Mouse (Mus musculus) large intestine, adult 2 months (tissue): Measurements from ENCODE around the gene Zfp341. TPM values are rescaled to one million over a fixed set of nuclear protein-coding genes. Genes with fewer than 3 reads are reported as not detected.

ENCODE experiments used
- DNase-seq: peaks from one replicate; pipeline ENCODE4 v3.0.0-alpha.2; 2012; ENCODE audit warnings: low read depth, low spot score
- WGBS: fragments of 180-500 bp; shearing (Covaris S2); methylation state at CpG from one replicate; pipeline ENCODE4 v1.1.7; 2018; 5-methylcytosine and 5-hydroxymethylcytosine counted together
- polyA plus RNA-seq: library from polyadenylated mRNA; depleted of rRNA; stranded (reverse); fragments of >200 nt; gene quantifications from 2 replicates; pipeline ENCODE4 v1.2.3, GENCODE M21; 2012

Zfp341 gene
- polyA plus RNA-seq, 1 experiment, result 3.2 TPM

DNA sequence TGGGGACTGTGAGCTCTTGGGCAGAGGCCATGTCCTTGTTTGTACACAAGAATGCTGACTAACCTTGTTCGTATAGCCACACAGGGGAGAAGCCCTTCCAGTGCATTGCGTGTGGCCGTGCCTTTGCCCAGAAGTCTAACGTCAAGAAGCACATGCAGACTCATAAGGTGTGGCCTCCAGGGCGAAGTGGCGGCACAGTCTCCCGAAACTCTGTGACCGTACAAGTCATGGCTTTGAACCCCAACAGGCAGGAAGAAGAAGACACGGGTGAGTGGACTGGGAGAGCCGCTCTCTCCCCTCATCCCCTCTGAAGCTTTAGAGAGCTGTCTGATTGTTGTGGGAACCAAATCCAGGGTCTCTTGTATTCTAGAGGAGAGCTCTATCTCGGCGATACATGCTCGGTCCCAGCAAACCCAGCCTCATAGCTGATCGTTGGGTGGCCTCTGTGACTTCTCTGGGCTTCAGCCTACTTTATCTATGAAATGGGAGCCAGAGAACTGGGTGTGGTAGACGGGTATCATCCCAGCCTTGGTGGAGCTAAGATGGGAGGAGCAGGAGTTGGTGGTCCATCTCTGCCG lies 19.2 kb downstream of the Zfp341 start:
- WGBS, result 94% methylated on average over 16 of the region's 16 CpGs
- DNase-seq, result no peak

DNA sequence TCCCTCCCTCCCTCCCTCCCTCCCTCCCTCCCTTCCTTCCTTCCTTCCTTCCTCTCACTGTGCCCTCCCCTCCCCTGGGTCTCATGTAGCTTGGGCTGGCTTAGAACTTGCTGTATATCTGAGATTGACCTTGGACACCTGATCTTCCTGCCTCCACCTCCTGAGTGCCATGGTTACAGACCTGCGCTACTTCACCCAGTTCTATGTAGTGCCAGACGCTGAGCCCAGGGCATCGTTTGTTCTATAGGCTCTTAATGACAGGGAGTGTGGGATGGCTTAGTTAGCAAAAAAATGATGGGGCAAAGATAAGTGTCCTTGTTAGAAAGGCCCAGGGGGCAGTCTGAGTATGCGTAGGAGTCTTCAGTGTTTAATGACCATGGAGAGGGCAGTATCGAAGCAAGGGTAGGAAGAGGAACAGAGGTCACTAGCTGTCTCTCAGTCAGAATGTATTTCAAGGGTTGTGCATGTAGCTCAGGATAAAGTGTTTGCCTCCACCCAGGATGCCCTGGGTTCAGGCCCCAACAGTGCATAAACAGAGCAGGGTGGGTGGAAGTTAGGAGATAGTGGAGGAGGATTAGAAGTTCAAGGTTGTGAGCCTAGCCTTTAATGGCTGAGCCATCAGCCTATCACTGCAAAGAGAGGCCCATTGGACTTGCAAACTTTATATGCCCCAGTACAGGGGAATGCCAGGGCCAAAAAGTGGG lies 20.1 kb downstream of the Zfp341 start:
- no peak for DNase-seq
- WGBS, result 85% methylated on average over 5 of the region's 5 CpGs

DNA sequence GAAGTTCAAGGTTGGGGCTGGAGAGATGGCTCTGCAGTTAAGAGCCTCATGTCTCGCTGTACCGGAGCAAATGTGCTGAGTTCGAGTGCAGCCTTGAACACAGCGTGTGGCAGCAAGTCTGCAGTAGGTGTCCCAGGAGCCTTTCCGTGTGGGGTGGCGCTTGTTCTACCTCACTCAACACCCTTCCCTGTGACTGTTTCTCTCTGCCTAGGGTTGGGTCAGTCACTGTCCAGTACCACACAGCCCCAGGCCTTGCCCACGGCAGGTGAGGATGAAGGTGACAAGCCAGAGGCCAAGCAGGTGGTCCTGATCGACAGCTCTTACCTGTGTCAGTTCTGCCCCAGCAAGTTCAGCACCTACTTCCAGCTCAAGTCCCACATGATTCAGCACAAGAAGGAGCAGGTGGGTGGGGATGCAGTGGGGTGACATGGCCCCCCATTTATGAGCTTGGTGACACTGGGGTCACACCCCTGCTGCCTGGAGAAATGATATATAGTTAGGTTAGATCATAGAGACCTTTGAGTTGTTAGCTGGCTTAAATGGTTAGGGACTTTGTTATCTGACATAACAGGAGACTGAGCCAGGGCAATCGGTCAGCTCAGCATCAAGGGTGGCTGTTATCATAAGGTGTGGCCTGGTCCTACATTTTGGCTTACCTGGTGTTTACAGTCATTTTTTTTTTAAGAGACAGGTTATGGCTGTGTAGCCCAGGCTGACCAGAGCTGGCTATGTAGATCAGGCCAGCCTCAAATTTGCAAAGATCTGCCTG lies 21.0 kb downstream of the Zfp341 start:
- WGBS, result 87% methylated on average over 9 of the region's 9 CpGs
- no peak for DNase-seq

DNA sequence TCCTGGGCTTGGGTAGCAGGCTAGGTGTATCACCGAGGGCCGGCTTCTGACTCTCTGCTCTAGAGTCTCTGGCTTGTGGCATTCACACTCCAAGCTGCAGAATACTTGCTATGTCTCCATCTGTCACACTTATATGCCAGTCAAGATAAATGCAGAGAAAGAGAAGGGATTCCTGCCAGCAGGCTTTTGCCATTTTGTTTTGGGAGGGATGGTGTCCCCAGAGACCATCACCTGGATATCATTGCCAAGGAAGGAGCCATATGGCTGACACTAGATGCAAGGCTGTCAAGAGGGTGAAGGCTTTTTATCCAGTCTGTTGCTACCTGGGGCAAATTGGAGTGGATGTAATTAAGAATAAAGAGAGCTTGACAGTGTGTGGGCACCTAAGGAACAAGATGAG lies 22.7 kb downstream of the Zfp341 start:
- no peak for DNase-seq
- WGBS, result 94% methylated on average over 2 of the region's 2 CpGs

DNA sequence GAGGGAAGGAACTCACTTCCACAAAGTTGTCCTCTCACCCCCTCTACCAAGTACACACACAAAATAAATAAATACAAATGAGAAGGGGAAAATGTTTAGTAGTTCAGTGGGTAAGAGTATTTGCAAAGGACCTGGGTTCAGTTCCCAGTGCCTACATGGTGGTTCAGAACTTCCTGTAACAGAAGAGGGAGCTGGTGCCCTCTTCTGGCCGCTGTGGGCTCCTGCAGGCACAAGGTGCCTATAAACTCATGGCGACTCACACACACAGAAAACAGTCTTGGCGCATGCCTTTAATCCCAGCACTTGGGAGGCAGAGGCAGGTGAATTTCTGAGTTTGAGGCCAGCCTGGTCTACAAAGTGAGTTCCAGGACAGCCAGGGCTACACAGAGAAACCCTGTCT lies 25.4 kb downstream of the Zfp341 start:
- DNase-seq, result no peak
- WGBS, result 74% methylated on average over 3 of the region's 3 CpGs

DNA sequence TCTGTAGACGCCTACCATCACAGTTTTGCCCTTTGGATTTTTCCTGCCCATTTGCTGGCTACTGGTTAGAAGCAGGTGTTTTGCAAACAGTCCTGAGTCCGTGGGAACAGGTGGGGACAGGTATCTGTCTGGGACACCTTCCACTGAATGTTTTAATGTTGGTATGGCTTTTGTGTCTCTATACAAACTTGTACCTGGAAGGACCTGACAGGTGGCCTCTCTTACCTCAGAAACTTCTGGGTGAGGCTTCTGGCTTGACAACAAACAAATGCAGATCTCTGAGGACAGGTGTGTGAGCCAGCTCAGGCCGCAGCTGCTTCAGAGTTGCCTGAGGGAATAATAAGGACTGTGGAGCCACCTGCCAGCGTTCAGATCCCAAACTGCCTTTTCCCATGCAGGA lies 26.0 kb downstream of the Zfp341 start:
- 44% methylated on average over 4 of the region's 4 CpGs for WGBS
- no peak for DNase-seq

DNA sequence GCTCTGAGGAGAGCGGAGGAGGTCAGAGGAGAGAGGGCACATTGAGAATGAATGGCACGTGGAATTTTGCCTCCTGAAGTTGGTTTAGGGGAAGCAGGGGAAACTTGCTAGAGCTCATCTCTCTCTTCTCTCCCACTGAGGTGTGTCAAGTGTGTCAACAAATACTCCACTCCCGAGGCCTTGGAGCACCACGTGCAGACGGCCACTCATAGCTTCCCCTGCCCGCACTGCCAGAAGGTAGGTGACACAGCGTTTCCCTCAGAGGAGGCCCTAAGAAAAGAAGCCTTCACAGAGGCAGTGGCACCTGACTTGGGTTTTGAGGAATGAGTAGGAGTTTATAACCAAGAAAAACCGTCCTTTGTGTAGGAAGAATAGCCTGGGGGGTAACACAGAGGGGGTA lies 28.1 kb downstream of the Zfp341 start:
- 46% methylated on average over 8 of the region's 8 CpGs for WGBS
- no peak for DNase-seq

DNA sequence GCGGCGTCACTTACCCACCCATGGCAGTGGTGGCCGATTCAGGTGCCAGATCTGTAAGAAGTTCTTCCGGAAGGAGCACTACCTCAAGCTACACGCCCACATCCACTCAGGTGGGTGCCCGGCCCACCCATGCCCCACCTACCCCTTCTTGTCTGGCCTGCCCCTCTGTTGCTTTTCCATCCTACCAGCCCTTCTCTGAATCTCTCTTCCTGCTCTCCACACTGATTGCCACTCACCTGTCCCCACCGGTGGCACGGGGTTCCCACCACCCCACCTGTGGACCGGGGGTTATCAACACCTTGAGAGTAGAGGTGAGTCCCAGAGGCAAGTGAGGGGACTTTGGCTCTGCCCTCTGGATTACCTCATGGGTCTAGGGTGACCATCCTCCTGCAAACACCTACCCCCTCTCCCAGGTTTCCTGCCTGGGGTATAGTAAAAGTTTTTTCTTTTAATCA lies 28.9 kb downstream of the Zfp341 start:
- no peak for DNase-seq
- 39% methylated on average over 9 of the region's 9 CpGs for WGBS

DNA sequence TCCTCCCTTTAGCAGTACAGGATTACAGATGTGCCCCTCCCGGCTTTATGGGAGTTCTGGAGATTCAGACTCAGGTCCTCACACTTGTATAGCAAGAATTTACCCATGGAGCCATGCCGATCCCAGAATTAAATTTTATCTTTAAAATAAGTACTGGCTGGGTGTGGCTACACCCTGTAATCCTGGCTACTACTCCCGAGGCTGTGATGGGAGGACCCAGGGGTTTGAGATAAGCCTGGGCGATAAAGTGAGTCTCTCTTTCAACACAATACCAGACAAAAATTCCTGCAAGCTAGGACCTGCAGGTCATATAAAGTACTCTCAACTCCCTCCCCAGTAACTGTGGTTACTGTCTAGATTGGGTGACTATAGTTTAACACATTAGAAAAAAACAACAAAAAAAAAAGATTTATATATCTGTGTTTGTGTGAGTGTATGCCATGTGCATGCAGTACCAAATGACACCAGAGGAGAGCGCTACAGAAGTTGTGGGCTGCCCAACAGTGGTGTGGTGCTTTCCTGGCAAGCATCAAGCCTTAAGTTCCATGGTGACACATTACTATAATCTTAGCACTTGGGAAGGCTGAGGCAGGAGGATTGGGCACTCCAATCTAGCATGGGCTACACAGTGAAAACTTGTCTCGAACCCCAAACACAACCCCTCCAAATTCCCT lies 29.8 kb downstream of the Zfp341 start:
- DNase-seq, result no peak
- WGBS, result 55% methylated on average over 6 of the region's 6 CpGs

DNA sequence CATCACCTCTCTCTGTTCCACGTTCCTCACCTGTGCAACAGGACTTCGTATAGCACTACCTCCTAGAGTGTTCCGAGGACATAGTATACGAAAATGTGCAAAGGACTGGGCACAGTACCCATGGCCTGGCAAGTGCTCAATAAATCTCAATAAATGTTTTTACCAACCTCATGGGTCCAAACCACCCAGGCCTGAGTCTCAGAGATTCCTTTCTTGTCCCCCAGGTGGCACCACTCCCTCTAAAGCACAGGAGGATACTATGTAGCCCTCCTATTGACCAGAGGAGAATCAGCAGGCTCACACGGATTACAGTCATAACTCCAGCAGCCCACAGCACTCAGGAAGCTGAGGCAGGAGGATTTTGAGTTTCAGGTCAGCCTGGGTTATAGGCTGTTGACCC lies 33.5 kb downstream of the Zfp341 start:
- no peak for DNase-seq
- 74% methylated on average over 5 of the region's 5 CpGs for WGBS

DNA sequence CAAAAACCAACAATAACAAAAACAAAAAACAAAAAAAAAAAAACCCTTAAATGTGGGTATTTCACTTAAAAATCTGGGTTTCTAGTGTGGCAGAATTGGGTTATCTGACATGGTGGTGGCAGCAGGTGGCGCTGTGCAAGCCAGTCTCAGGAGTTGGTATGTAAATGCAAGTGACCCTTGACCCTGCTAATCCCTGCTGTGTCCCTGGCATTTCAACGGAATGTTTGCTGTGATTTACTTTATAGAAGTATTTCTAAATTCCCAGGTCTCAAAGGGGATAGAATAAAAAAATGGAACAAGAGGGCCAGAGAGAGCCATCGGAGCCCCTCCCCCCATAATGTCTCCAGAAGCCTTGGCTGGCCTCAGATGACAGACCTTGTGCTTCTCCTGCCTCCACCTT lies 35.0 kb downstream of the Zfp341 start:
- no peak for DNase-seq
- whole genome bisulfite sequencing, result 16% methylated on average over 3 of the region's 3 CpGs

DNA sequence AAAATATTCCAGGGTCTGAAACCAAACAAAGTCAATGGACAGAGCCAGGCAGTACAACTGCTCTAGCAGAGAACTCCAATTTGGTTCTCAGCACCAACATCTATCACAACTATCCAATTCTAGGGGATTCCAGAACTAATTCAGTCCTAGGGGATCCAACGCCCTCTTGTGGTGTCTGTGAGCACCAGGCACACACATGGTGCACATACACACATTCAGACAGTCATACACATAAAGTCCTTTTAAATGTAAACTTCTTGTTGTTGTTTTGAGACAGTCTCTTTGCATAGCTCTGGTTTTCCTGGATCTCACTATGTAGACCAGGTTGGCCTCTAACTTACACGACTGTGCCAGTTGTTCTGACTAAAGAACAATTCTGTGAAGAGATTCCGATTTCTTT lies 37.3 kb downstream of the Zfp341 start:
- WGBS, result 80% methylated on average over 3 of the region's 3 CpGs

DNA sequence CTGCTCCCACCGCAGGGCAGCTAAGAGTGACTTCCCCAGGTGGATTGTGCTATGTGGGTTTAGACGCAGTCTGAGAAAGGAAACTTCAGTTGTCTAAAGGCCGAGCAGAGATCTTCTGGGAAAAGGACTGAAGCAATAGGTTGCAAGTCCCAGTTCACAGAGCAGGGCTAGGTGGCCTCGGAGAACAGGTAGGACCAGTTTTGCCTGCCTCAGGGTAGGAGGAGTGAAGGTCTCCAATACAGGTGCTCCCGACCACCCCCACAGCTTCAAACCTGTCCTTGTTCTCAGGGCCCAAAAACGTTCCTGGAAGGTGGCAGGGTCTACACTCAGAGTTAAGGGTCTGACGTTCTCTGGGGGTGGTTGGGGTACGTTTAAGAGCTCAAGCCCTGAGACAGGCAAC lies 38.3 kb downstream of the Zfp341 start, which contains the start of gene Chmp4b:
Chmp4b (plus strand) TSS at position 343 of the 400 bp plus-strand sequence.
- 22% methylated on average over 8 of the region's 8 CpGs for WGBS
- DNase-seq, result no peak

More for the DNA sequence above, 37.3 kb downstream of the Zfp341 start:
- no peak for DNase-seq

DNA sequence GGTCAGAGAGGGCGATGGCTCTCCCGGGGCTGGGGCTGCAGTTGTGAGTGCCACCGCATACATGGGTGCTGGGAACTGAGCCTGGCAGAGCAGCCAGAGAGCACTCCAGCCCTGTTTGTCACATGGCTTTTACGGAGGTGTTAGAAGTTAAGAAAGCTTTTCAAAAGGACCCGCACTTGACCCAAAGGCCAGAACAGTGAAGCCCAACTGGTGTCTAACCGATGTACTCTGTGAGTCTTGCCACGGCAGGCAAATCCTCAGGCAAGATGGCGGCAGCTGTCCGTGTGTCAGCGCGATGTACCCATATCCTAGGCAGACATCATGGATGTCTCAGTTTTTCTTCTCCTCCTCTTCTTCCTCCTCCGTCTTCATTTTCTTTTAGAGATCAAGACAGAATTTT lies 41.9 kb downstream of the Zfp341 start:
- 96% methylated on average over 12 of the region's 12 CpGs for WGBS
- DNase-seq, result no peak

DNA sequence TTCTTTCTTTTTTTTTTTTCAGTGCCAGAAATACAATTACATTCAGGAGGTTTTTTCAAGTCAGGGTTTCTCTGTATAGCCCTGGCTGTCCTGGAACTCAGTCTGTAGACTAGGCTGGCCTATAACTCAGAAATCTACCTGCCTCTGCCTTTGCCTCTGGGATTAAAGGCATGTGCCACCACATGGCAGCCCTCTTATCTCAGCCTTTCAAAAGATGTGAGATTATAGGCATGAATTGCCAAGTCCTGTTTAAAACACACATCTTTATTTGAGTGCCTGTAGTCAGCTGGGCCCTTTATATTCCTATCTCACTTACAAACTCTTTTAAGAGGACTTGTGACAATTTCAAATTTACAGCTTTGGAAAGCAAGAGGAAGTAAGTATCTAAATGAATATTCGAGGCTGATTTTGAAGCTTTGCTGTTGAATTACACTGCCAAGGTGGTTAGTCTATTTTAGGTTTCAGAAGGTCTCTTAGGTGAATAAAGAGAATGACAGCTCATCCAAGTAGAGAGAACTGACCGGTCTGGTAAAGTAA lies 42.8 kb downstream of the Zfp341 start:
- 43% methylated on average over 2 of the region's 2 CpGs for WGBS
- no peak for DNase-seq

DNA sequence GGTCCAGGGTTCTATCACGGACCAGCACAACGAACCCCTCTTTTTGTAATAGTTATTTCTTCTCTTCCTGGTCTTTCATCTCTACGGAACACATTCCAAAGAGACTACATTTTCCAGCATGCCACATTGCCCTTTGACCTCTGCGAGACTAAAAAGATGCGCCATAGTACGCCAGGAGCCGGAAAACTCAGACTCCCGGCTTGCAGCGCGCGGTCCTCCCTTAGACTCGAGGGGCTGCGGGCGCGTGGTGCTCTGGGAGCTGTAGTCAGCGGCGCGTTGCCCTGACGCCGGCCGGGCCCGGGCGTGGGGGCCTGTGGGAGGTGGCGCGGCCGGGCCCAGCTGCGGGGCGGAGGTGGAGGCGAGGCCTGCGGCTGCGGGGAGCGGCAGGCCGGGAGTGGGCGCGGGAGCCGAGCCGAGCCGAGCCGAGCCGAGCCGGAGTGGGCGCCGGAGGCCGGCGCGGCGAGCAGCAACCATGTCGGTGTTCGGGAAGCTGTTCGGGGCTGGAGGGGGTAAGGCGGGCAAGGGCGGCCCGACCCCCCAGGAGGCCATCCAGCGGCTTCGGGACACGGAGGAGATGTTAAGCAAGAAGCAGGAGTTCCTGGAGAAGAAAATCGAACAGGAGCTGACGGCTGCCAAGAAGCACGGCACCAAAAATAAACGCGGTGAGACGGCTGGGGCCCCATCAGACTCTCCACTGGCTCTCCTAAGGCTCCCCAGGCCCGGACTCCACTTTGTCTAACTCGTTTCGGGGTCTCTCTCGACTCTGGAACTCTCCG lies 43.8 kb downstream of the Zfp341 start:
- WGBS, result under 1% methylated on average over 67 of the region's 67 CpGs
- peak; percentile 97 for DNase-seq

DNA sequence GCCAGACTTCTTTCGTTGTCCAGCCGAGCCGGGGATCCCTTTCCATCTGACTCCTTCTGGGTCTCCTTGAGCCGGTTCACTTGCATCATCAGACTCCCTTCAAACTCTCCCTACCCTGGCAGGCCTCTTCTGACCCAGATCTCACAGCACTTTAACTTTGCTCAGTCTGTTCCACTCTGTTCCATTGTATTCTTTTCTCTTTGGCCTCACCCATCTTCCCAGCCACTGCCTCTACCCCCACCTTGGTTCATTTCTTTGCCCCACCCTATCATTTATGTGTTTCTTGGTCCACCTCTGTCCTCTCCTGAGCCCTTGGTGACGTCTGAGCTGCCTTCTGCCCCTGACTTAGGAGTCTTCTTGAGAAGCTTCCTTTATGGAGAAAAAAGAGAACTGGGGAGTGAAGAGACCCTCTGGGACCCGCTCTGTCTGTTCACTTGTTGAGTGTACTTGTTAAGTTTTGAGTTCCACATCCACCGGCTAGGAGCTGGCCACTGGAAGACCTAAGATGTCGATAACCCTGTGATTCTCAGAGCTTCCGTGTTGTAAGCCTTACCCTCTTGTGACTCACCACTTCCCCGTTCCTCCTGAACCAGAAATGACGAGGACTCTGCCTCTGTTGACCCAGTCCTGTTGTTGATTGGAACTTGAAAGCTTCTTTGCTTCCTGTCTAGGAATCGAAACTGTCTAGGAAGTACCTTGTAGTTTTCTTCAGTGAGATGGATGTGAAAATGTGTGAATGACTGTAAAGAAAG lies 44.6 kb downstream of the Zfp341 start:
- DNase-seq, result peak; percentile 85
- WGBS, result under 1% methylated on average over 12 of the region's 12 CpGs

DNA sequence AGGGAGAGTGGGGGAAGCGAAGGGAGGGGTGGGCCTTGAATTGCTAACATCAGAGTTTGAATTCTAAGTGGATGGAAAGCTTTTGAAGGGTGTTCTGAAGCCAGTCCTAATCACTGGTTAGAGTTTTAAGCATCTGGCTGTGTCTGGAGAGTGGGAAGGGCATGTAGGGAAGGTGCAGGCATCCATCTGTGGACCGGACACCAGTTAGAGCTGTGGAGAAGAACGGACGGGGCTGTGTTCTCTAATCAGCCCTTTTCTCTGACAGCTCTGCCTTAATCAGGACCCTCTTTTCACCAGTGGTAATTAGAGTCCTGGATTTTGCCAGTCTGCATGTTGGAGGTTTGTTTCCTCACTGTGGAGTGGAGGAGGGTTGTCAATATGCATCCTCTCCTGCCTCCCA lies 46.0 kb downstream of the Zfp341 start:
- DNase-seq, result no peak
- WGBS, result 78% methylated on average over 4 of the region's 4 CpGs
